Mouse (Mus musculus) embryonic facial prominence, embryonic 12.5 days (tissue): ENCODE data around the gene Chml. TPM values are rescaled to one million over a fixed set of nuclear protein-coding genes. Genes with fewer than 3 reads are reported as not detected.

Experiments
- ATAC-seq: fragments of 200-750 bp; cut with Nextera tagmentation; 2 replicates; pipeline ENCODE4 v1.8.0; 2017; ENCODE audit not compliant: insufficient number of reproducible peaks, insufficient read depth, low FRiP score, low TSS enrichment
- H3K27ac ChIP-seq: fragments of 300-500 bp; sonication (generic); 2 replicates; pipeline ENCODE4 v1.5.1; 2016; ENCODE audit warnings: mild to moderate bottlenecking
- H3K27me3 ChIP-seq: fragments of 300-500 bp; sonication (generic); 2 replicates; pipeline ENCODE4 v1.6.1; 2016; ENCODE audit warnings: mild to moderate bottlenecking, moderate library complexity
- H3K36me3 ChIP-seq: fragments of 300-500 bp; sonication (generic); 2 replicates; pipeline ENCODE4 v1.6.1; 2016; ENCODE audit warnings: mild to moderate bottlenecking
- H3K4me1 ChIP-seq: fragments of 300-500 bp; sonication (generic); 2 replicates; pipeline ENCODE4 v1.6.1; 2016
- H3K4me2 ChIP-seq: fragments of 300-500 bp; sonication (generic); replicated peaks from 2 replicates; pipeline ENCODE4 v1.6.1; 2016; ENCODE audit warnings: mild to moderate bottlenecking, moderate library complexity
- H3K4me3 ChIP-seq: fragments of 300-500 bp; sonication (generic); 2 replicates; pipeline ENCODE4 v1.5.1; 2016; ENCODE audit warnings: mild to moderate bottlenecking
- H3K9ac ChIP-seq: fragments of 300-500 bp; sonication (generic); 2 replicates; pipeline ENCODE4 v1.6.1; 2016; ENCODE audit warnings: mild to moderate bottlenecking, moderate library complexity
- H3K9me3 ChIP-seq: fragments of 300-500 bp; sonication (generic); 2 replicates; pipeline ENCODE4 v1.6.1; 2016; ENCODE audit warnings: mild to moderate bottlenecking, moderate library complexity
- WGBS: fragments of 180-500 bp; shearing (Covaris S2); methylation state at CpG from one replicate; pipeline ENCODE4 v1.1.7; 2016; 5-methylcytosine and 5-hydroxymethylcytosine counted together
- polyA plus RNA-seq: library from polyadenylated mRNA; unstranded; fragments of >200 nt; fragmentation: Nextera tagmentation; extraction: Ambion mirVana; gene quantifications from 2 replicates; pipeline ENCODE4 v1.2.1, GENCODE M21; 2016

The Chml gene
- polyA plus RNA-seq, 1 experiment from 2014 or later: 3.8 TPM

DNA sequence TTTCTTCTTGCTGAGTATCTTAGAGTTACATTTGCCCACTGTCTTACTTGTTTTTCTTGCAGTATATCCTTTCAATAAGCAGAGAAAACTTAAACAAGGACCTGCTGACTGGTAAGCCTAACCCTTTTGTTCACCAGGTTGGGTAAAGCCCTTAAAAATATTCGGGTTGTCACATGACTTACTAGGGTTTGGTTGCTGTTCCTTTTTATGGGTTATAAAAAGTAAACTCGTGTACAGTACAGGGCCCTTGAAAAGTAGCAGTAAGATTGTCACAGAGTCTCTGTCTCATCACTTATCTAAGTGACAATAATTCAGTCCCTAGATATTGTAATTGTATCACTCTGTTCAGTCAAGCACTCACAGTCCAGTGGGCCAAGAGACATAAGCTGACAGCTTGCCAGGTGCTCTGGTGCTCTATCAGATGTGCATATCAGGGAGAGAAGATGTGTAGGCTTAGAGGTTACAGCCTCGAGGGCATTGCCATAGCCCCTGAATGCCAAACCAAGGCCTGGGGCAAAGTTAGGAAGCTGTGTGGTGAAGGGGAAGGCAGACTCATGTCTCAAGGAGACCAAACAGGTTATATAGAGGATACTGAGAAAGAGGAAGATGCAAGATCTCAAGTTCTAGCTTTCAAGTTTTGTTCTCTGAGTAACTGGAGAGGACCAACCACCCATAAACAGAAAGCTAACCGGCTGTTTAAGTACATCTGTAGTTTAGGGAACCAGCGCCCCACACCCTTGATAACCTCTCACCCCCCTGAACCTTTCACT, 49.0 kb downstream of the Chml start:
- Histone ChIP-seq H3K27me3 (no peaks in the 10 kb centered on the region), H3K4me1 (no peaks in the 10 kb centered on the region), H3K9me3 (no peaks in the 10 kb centered on the region), H3K27ac (no peak overlapping the region), H3K4me3 (no peak overlapping the region), H3K4me2 (no peak overlapping the region), H3K9ac (no peak overlapping the region), H3K36me3 (no peaks in the 10 kb centered on the region)
- 76% methylated on average over 5 of the region's 5 CpGs for WGBS
- ATAC-seq: no peak

DNA sequence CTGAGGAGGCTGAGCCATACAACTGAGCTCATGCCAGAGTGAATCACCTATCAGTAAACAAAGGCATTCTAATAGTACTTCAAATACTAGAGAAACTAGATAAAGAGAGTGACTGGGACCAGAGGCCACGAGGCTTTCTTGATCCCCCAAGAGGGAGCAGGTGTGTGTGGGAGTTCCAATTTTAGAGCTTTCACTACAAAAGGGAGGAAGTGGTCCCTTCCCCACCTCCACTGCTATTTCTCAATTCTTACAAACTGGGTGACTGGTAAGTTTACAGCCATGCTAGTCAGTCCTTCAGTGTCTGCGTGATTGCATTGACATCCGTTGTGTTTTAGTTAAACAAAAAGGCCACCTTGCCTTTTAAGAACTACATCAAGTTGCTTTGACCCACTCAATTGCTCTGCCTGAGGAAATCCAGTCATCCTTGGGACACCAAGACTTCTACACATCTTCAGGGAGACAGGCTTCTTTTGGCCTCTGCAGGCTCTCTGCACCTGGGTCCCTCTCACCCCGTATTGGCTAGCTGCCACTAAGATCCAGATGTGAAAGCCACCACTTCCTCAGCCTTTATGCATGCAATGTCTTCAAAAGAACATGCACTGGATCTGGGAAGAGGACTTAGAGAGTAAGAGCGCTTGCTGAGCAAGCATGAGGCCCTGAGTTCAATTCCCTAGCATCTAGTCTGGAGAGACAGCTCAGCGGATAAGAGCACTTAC, 52.1 kb downstream of the Chml start:
- no peaks in the 10 kb centered on the region for H3K4me1 ChIP-seq
- ATAC-seq: no peak
- H3K27ac ChIP-seq: no peak overlapping the region
- no peaks in the 10 kb centered on the region for H3K9me3 ChIP-seq
- H3K4me2 ChIP-seq: no peak overlapping the region
- H3K27me3 ChIP-seq: no peaks in the 10 kb centered on the region
- WGBS: 89% methylated on average over 6 of the region's 6 CpGs
- H3K4me3 ChIP-seq: no peak overlapping the region
- H3K9ac ChIP-seq: no peak overlapping the region
- no peaks in the 10 kb centered on the region for H3K36me3 ChIP-seq

DNA sequence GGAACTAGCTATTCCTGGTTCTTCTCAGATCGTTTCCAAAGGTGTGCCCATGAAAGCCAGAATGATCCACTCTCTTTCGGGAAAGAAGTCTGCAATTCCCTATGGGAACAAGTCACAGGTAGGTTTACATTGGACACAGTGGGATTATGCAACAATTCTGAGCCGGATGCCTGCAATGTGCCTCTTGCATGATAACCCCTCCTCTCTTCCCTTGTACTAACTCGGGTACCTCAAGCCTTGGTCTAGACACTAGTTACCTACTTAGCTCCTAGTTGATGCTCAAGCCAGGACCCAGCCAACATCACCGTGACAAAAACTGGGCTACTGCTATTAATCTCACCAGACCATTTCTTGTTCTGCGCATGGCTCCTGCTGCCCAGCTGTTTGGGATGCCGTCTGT, 53.6 kb downstream of the Chml start:
- 76% methylated on average over 7 of the region's 7 CpGs for WGBS
- ATAC-seq: no peak
- no peak overlapping the region for H3K4me2 ChIP-seq
- H3K4me3 ChIP-seq: no peak overlapping the region
- no peaks in the 10 kb centered on the region for H3K36me3 ChIP-seq
- no peak overlapping the region for H3K9ac ChIP-seq
- no peaks in the 10 kb centered on the region for H3K4me1 ChIP-seq
- H3K27me3 ChIP-seq: no peaks in the 10 kb centered on the region
- no peak overlapping the region for H3K27ac ChIP-seq
- no peaks in the 10 kb centered on the region for H3K9me3 ChIP-seq

DNA sequence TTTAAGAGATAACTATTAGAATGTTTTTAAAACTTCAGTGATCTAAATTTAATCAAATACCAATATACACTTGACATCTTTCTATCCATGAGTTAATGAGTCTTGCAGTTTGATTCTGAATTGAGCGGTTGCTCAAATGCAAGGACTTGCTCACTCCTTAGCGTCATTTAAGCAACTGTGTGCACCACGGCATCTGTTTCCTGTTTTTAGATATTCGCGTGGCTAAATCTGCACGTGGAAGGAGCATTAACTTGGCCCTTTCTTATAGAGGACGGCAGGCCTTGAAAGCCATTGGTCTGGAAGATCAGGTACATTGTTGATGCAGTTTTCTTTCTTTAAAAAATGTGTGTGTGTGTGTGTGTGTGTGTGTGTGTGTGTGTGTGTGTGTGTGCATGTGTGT, 55.0 kb downstream of the Chml start:
- Histone ChIP-seq H3K4me1 (no peaks in the 10 kb centered on the region), H3K4me2 (no peak overlapping the region), H3K27ac (no peak overlapping the region), H3K27me3 (no peaks in the 10 kb centered on the region), H3K4me3 (no peak overlapping the region), H3K9me3 (no peaks in the 10 kb centered on the region), H3K9ac (no peak overlapping the region), H3K36me3 (no peaks in the 10 kb centered on the region)
- ATAC-seq: no peak
- 58% methylated on average over 7 of the region's 7 CpGs for WGBS

DNA sequence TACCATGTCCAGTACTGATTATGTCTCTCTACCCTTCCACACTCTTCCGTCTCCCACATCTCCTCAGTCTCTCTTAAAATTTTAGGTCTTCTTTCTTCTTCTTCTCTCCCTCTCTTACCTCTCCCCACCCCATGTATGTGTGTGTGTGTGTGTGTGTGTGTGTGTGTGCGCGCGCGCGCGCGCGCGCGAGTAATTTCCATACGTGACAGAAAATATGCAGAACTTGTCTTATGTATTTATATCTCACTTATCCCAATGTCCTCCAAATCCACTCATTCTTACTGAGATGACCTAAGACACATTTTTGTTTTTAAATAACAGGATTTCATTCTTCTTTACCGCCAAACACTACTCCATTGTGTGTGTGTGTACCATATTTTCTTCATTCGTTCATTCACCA, 60.2 kb downstream of the Chml start:
- H3K4me1 ChIP-seq: no peaks in the 10 kb centered on the region
- H3K36me3 ChIP-seq: no peaks in the 10 kb centered on the region
- H3K27ac ChIP-seq: no peak overlapping the region
- H3K9ac ChIP-seq: no peak overlapping the region
- H3K4me3 ChIP-seq: no peak overlapping the region
- H3K9me3 ChIP-seq: no peaks in the 10 kb centered on the region
- ATAC-seq: no peak
- H3K27me3 ChIP-seq: no peaks in the 10 kb centered on the region
- 90% methylated on average over 14 of the region's 14 CpGs for WGBS
- H3K4me2 ChIP-seq: no peak overlapping the region

Other genes with a start within 250 kb of the Chml start
- 2.3 and 2.4 TPM in 2 replicates for gene Rgs7, start 200.4 kb downstream of the Chml start, polyA plus RNA-seq
- 0.37 and 0.51 TPM in 2 replicates for gene Kmo, start 72.5 kb downstream of the Chml start, polyA plus RNA-seq
- gene Fh1, start 67.3 kb downstream of the Chml start, polyA plus RNA-seq: 89.0 and 101 TPM in 2 replicates
- gene Opn3, start 125 bp downstream of the Chml start, polyA plus RNA-seq: 8.2 and 9.4 TPM in 2 replicates
- gene Wdr64, start 5.7 kb upstream of the Chml start, polyA plus RNA-seq: not detected in 2 replicates
- 86.3 and 104 TPM in 2 replicates for gene Exo1, start 187.7 kb upstream of the Chml start, polyA plus RNA-seq
- gene Gm38100, start 227.4 kb upstream of the Chml start, polyA plus RNA-seq: 0.09 TPM in 1 of 2 replicates, not detected in the other